Mouse (Mus musculus) heart, adult 2 months (tissue): Measurements from ENCODE around the gene Ostc.

ENCODE experiments used
- CTCF ChIP-seq: fragments of 200-600 bp; IDR thresholded peaks from 2 replicates; pipeline ENCODE4 v1.8.1; 2022; ENCODE audit warnings: antibody characterized with exemption, mild to moderate bottlenecking, moderate library complexity
- EP300 ChIP-seq: fragments of 200-500 bp; IDR thresholded peaks from 2 replicates; pipeline ENCODE4 v1.6.1; 2011; ENCODE audit warnings: low read depth, low read length, control low read depth; ENCODE audit not compliant: insufficient read depth
- POLR2A ChIP-seq: fragments of 200-500 bp; IDR thresholded peaks from 2 replicates; pipeline ENCODE4 v1.6.1; 2011; ENCODE audit warnings: mild to moderate bottlenecking, low read depth, low read length, control low read depth; ENCODE audit not compliant: insufficient read depth

GRCm38 (mm10) chr3:130757117-130757852 lies 48.0 kb upstream of the Ostc start:
- TF ChIP-seq POLR2A = no peak
- TF ChIP-seq EP300 = no peak
- TF ChIP-seq CTCF = no peak
